Mouse (Mus musculus): Measurements from ENCODE around the gene Gm4070. TPM values are rescaled to one million over a fixed set of nuclear protein-coding genes. Genes with fewer than 3 reads are reported as not detected.

Gm4070 gene
- polyA plus RNA-seq (2012; rRNA removed), result 0.29 and 0.91 TPM in 2 replicates

DNA sequence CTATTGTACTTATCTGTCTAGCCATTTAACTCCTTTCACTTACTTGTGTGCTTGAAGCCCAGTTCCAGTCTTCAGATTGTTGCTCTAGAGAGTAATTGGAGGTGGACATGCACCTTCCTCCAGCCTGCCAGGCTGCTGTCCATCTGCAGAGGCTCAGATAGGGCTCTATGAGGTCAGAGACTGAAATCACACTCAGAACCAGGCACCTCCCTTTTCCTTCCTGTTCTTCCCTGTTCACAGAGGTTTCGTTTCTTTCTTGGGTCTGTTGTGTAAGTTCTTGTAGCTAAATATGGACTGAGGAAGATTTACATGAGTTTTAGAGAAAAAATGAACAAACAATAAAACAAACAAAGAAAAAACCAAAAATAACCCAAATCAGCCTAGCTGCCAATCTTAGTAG, at the start of gene Gm4070:
Gene Gm4070 (minus strand): TSS at position 156 of the 400 bp plus-strand sequence.

Other genes starting within 250 kb of the Gm4070 start
- gene Ilk, start 217.4 kb downstream of the Gm4070 start, polyA plus RNA-seq (2012; rRNA removed), result 198 and 212 TPM in 2 replicates
- gene Rrp8, start 216.6 kb downstream of the Gm4070 start, polyA plus RNA-seq (2012; rRNA removed), result 13.4 and 15.1 TPM in 2 replicates
- gene Taf10, start 209.6 kb downstream of the Gm4070 start, polyA plus RNA-seq (2012; rRNA removed), result 187 and 199 TPM in 2 replicates
- 33.3 and 34.8 TPM in 2 replicates for gene Tpp1, start 201.7 kb downstream of the Gm4070 start, polyA plus RNA-seq (2012; rRNA removed)
- 39.6 and 47.9 TPM in 2 replicates for gene Dchs1, start 166.3 kb downstream of the Gm4070 start, polyA plus RNA-seq (2012; rRNA removed)
- gene Mrpl17, start 142.9 kb downstream of the Gm4070 start, polyA plus RNA-seq (2012; rRNA removed), result 149 and 170 TPM in 2 replicates